Mouse (Mus musculus) embryo, embryonic 9.5 days (tissue): ENCODE measurements around the gene Isg15.
A peak's percentile ranks its signal among the peaks of the same experiment; 100 is the strongest.

Source experiments
- DNase-seq: peaks from one replicate; pipeline ENCODE4 v3.0.0-alpha.2; 2017; ENCODE audit errors: extremely low spot score

Gene Isg15

DNA sequence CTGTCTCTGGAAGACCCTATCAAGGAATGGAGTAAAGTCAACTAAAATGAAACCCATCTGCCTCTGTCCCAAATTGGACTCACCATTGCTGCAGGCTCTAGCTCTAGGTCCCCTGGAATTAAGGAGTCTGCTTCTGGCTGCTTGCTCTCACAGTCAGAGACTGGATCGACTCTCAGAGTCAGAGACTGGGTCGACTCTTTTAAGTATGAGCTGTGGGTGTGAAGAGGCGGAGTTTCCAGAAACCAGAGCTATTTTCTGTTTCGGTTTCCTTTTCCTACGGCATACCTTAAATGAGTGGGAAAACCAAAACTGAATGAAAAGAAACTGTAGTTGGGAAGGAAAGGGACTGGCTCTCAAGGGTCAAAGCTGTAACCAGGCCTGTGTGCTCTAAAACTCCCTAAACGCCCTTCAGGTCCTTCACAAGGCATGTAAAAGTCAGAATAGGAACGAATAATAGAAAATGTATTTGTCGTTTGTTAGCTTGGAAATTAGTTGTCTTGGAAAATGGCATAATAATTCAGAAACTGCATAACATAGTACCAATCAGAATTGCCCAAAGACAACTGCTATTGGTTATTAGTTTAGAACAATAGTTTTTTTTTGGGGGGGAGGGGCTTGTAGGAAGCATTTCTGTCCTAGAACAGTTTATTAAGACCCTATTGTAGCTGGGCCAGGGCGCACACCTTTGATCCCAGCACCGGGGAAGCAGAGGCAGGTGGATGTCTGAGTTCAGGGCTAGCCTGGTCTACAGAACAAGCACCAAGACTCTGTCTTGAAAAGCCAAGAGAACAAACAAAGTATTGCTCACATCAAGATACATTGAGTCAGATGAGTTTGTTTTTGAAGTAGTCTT lies at the start of gene Isg15:
Gene Isg15 (minus strand): TSS at position 196 of the 853 bp plus-strand sequence.
- DNase-seq = no peak

DNA sequence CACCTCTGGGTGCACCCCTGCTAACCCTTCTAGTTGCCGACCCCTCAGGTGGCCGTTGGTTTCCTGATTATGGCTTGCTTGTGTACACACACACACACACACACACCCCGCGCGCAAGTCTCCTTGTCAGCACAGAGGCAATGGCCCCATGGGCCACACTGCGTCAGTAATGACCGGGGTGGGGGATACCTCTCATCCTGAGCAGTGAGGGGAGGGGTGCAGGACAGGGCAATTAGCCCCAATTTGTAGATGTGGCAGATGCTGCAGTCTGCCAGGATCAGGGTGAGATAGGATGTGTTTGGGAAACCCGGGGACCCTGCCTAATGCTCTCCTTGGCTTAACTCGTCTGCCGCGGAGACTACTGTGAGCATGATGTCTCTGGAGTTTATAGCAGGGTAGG lies 48.9 kb upstream of the Isg15 start:
- no peak for DNase-seq

DNA sequence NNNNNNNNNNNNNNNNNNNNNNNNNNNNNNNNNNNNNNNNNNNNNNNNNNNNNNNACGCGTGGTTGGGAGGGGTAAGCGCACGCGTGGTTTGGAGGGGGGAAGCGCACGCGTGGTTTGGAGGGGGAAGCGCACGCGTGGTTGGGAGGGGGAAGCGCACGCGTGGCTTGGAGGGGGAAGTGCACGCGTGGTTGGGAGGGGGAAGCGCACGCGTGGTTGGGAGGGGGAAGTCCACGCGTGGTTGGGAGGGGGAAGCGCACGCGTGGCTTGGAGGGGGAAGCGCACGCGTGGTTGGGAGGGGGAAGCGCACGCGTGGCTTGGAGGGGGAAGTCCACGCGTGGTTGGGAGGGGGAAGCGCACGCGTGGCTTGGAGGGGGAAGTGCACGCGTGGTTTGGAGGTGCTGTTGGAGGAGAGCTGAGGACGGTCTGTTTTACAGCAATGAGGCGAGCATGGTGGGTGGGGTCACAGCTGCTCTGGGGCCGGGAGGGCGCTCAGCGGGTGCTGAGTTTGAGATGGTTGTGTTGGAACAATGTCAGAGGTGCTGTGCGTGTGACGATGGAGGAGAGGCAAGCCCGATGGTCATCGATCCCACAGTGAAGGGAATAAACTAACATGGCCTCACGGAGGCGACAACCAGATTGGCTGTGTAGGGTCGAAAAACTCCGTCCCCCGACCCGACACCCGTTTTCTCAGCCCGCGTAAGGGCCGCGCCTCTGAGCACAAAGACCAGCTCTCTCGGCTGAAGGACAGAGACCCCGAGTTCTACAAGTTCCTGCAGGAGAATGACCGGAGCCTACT lies 36.2 kb upstream of the Isg15 start:
- DNase-seq = peak; percentile 47

DNA sequence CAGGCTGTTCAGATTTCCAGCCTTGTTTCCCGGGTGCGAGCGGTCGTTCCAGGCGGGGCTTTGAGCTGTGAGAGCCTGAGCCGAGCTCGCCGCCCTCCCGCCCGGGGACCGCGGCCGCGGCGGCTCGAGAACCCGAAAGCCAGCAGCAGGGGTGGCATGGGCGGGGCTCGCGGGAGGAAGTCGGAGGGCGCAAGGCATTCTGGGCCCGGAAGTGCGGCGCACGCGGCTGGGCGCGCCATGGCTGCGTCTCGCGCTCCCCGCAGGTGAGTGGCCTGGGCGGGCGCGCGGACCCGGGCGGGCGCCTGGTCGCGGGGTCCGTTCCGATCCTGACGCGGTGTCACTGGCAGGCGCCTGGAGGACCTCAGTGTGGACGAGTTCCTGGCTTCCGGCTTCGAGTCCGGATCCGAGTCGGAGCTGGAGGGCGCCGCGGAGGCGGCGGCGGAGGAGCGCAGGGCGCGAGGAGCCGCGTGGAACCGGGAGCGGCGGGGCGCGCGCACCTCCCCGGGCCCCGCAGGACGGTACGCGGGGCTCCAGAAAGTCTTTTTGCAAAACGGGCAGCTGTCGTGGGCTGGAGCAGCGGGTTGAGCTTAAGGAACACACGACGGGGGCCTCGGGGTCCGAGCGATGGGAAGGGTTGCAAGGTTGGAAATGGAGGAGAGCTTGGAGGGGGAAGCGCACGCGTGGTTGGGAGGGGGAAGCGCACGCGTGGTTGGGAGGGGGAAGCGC lies 35.4 kb upstream of the Isg15 start, which contains the start of gene Noc2l:
Gene Noc2l (plus strand): TSS at position 203 of the 726 bp plus-strand sequence.
- DNase-seq = peak; percentile 93

- no peak for DNase-seq
Observed at GRCm38 (mm10) chr4:156235360-156235770, 34.7 kb upstream of the Isg15 start.

GRCm38 (mm10) chr4:156234701-156235213 lies 34.1 kb upstream of the Isg15 start, which contains the start of gene Plekhn1:
Plekhn1 (minus strand) TSS chr4:156234857.
- DNase-seq = peak; percentile 83

DNA sequence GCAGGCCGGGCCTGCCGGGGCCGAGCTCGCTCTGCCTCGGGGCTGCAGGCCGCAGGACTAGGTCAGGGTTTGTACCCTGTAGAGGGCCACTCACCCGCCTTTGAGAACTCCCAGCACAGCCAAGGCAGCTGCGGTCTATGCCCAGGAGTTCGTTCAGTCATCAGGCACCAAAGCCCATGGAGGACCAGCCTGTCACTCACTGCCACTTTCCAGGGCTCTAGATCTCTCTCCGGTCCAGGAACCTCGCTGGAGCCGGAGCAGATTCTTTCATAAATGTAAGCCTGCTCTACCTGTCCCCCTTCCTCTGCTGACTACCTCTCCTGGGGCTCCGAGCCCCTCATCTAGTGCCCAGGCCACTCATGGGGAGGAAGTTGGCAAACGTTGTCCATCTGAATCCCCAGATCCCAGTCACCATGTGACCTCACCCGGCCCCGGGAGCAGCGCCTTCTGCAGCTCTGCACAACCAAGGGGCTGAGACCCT lies 33.4 kb upstream of the Isg15 start:
- DNase-seq = peak; percentile 51

DNA sequence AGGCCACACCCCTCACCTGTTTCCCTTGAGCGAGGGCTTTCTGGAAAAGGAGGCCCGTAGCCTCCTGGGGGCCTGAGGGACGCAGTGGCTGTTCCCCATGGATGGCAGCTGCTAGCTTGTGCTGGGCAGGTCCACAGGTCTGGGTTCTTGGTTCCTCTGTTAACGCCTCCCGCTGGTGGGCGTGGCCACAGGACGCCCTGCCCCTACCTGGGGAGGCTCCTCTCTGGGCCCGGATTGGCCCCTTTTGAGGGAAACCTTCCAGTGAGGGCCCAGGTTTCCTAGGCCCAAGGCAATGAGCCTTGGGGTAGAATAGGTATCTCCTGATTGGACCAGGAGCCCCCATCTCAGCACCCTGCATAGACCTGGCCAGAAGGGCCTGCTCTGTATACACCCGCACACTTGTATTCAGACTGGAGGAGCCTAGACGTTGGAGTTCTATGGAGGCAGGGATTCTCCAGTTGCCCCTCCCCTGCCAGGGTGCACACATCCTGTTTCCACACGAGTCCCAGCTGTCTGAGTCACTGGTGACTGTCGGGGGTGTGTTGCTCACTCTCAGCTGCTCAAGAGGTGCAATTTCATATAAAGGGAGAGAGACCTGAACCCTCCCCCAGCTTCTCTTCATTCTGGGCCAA lies 27.9 kb upstream of the Isg15 start:
- DNase-seq = no peak

- no peak for DNase-seq
Observed at GRCm38 (mm10) chr4:156227752-156228392, 27.3 kb upstream of the Isg15 start.

DNA sequence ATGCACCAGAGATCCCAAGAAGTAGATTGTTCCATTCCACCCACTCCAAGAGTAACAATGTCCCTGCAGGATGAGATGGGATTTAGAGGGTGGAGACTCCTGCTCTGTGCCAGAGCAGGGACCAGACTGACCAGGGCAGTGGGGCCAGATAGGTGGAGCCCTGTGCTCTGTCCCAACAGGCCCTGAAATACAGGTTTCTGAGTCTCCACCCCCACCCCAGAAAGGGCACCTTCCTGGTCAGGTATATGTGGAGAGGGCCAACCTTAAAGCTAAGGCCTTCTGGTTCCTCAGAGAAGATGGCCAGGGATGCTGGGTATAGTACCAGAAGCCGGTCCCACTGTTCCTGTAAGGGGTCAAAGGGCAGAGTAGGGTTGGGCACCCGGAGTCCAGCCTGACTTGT lies 23.7 kb upstream of the Isg15 start:
- DNase-seq = no peak

DNA sequence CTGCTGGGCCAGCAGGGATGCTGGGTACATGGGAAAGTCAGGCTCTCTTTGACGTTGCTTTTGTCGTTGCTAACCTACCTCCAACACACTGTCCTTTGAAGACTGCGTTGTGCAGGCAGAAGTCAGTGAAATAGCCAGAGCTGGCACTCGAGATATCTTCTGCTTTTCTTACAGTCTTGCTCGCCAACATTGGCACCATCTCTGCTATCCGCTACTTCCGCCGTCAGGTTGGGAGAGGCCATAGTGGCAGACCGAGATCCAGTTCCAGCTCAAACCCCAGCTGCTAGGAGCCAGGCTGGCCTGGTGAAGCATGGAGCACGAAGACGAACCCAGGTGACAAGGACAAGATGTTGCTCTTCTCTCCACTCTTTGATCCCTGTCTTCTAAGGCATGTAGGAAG lies 19.3 kb upstream of the Isg15 start:
- DNase-seq = no peak

GRCm38 (mm10) chr4:156217838-156218237 lies 17.2 kb upstream of the Isg15 start:
- DNase-seq = no peak

DNA sequence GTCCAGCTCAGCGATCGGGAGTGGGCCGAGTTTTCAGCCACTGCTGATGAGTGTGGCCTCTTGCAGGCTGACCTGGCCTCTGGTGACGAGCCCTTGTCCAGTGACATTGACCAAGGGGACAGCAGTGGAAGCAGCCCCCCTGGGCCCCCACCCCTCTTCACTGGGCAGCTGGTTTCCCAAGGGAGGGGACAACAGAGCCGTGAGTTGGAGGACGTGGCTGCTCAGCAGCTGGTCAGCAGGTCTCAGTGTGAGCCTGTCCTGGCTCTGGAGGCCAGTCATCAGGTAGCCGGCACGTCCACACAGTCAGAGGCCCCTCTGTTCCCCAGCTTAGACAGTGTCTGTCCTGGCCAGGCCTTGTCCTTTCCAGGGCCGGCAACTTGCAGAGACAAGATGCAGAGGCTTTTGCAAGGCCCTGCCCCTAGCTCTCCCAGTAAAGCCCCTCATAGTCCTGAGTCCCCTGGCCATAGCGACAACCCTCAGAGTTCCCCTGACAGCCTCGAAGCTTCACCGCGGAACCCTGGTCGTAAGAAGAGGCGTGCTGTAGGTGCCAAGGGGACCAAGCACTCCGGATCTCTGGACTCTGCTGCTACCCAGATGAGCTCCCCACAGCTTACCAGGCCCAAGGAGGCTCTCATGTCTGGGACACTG lies 16.5 kb upstream of the Isg15 start:
- DNase-seq = no peak

DNA sequence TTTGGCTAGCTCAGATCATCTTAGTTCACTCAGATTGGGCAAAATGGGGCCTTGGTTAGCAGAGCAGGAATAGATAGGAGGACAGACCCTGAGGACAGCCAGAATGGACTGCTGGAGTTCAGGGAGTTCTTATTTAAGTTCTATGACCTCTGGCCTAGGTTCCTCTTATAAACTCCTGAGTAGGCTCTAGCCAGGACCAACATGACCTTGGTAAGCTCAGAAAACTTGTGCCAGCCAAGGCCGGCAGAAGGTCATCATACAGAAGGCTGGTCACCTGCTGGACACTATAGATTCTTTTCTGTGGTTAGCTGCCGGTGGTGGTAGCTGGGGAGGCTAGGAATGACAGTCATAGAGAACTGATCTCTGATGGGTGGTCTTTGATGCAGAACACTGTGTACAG lies 15.6 kb upstream of the Isg15 start:
- no peak for DNase-seq

DNA sequence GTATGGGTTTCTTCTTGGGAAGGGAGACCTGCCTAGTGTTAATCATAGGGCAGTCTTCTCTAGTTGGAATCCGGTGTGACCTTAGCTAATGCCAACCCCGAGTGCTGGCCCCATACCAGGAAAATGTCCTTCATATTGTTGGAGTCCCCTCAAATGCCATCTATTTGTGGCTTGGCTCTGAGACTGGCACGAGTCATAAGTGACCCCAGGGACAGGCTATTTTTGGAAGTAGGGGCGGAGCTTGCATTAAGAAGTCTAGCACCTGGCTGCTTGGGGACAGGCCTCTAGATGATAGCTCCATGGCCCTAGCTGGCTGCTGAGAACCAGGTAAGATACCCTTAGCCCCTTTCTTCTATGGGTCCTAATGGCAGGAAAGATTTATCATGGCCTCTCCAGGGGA lies 15.0 kb upstream of the Isg15 start, which contains the start of gene Perm1:
Gene Perm1 (plus strand): TSS at position 220 of the 400 bp plus-strand sequence.
- no peak for DNase-seq

DNA sequence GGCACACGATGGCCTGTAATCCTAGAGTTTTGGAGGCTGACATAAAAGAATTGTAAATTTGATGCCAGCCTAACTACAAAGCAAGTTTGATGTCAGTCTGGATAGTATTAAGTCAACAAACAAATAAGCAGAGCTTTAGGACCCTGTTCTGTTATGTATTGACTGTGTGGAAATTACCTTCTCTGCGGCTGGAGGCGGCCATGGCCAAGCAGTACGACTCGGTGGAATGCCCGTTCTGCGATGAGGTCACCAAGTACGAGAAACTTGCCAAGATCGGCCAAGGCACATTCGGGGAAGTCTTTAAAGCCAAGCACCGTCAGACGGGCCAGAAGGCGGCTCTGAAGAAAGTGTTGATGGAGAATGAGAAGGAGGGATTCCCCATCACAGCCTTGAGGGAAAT lies 12.5 kb upstream of the Isg15 start:
- DNase-seq = no peak

DNA sequence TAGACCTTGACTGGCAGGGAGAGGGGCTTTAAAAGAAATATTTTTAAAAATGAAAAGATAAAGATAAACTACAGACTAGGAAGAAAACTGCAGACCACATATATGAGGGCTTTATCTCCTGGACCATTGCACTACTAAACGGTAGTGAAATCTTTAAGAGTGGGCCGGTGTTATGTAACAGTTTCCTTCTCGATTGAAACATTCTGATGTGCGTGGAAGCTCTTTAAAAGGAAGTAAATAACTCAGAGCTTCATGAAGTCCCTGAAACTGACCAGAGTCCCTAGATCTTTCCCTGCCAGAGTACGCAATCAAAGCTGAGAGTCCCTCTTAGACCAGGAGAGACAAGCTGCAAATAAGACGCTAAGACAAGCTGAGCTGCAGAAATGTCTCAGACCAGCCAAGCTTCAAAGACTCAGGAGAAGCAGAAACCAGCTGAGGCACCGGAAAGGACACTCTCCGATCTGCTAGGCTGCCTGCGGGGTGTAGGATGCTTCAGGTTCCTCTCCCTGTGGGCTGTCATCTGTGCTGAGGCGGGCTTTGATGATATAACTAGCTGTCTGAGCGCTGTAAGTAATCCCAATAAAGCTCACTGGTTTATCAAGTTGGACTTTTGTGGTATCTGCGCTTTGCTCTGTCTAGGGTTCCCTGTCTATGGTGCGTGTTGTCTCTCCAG lies 9.5 kb upstream of the Isg15 start:
- no peak for DNase-seq

DNA sequence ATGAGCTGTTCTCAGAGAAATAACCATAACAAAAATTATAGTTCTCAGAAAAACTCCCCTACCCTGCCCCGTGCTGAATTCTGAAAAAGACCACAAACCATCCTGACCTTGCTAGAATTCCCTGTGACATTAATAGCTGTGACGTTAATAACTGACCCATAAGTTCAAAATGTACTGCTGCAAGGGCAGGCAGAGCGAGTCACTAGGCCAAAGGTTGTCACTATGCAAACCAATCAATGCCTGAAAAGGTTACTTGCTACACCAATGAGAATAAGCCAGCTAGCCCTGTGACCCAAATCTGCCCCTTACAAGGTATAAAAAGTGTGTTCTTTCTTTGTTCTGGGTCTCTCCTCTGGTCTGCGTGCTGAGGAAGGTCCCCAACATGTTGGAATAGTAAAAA lies 8.3 kb upstream of the Isg15 start:
- DNase-seq = no peak

- DNase-seq = no peak
Observed at GRCm38 (mm10) chr4:156203413-156204131, 3.0 kb upstream of the Isg15 start.
